16 mouse cellular contexts compared by ENCODE assay signal in genomic region chr11:34116572-34117135, GRCm38 (mm10). TPM values are rescaled to one million over a fixed set of nuclear protein-coding genes. Genes with fewer than 3 reads are reported as not detected.
DNase-seq lines count a peak whose midpoint lies in the region; TF ChIP-seq lines count a peak whose summit lies in the region.
"Had no signal": no experiment of that assay in that cellular context is flagged by ENCODE, and none has a peak within 500 bp of the region (broad histone marks: within the 10 kb centered on the region; RNA-seq: fewer than 3 reads in every experiment).

No protein-coding gene starts in this region.

- intact Hi-C loops in heart, postnatal 25 days (cut with DNase I): loop anchor here (5.0 kb wide), 1 partner anchor 104 kb away; no protein-coding TSS in a partner anchor
- intact Hi-C loops in left cerebral cortex, postnatal 14 days (cut with DNase I): no loop called here

- H3K36me3 ChIP-seq in thymus, adult 2 months (ENCODE audit: control insufficient read depth, insufficient read depth, low read length): no peaks in the 10 kb centered on the region
- H3K36me3 ChIP-seq: hindbrain, embryonic 12.5 days; limb, embryonic 15.5 days had no signal

- no peak overlapping the region for H3K4me3 ChIP-seq in thymus, adult 2 months (ENCODE audit: control insufficient read depth, insufficient read depth, low read length)
- H3K4me3 ChIP-seq: hindbrain, embryonic 12.5 days; limb, embryonic 15.5 days had no signal

- 3% methylated on average over 2 of the region's 2 CpGs for WGBS in thymus, adult 2 months

- TF ChIP-seq POLR2A in thymus, adult 2 months (IDR thresholded peaks at IDR 0.05; ENCODE audit: control insufficient read depth, extremely low read depth, insufficient read depth, low read length, poor library complexity): no peak

- peak; percentile 11 to 55 for DNase-seq in heart, adult 18-20 months
- no peak for DNase-seq in heart, postnatal 25 days (ENCODE audit: low spot score)
- DNase-seq in thymus, adult 2 months: no peak
- no peak for DNase-seq in thymus, postnatal 36 days
- DNase-seq in liver: peak; percentile 7
- no peak for DNase-seq in left cerebral cortex, postnatal 14 days (ENCODE audit: low spot score in 2 of 2)
- no peak for DNase-seq in urinary bladder, postnatal 14 days (ENCODE audit: low spot score)
- no peak for DNase-seq in cerebellum, adult 9-10 months
- DNase-seq: adrenal gland, postnatal 10 days; midbrain, embryonic 14.5 days; thymus, adult 18-20 months had no signal

- no peaks in the 10 kb centered on the region for H3K27me3 ChIP-seq in thymus, adult 2 months (ENCODE audit: control insufficient read depth, insufficient read depth, low read length)
- H3K27me3 ChIP-seq: hindbrain, embryonic 12.5 days; limb, embryonic 15.5 days had no signal

- 0 out of 2 replicates have a peak overlapping the region, but pooled peaks have one; percentile 29 for H3K27ac ChIP-seq in thymus, adult 2 months (ENCODE audit: control insufficient read depth, insufficient read depth, low read length)
- H3K27ac ChIP-seq: hindbrain, embryonic 12.5 days; limb, embryonic 15.5 days had no signal

- H3K4me1 ChIP-seq in thymus, adult 2 months (replicated peaks; ENCODE audit: control insufficient read depth, insufficient read depth, low read length): peaks cover 5% of the 10 kb centered on the region
- H3K4me1 ChIP-seq: limb, embryonic 15.5 days had no signal

- TF ChIP-seq CTCF in thymus, adult 2 months (IDR thresholded peaks at IDR 0.05; ENCODE audit: borderline replicate concordance, control insufficient read depth, extremely low read depth, insufficient read depth, low read length, poor library complexity): no peak

RNA-seq across cellular contexts. Expression of gene 4930469K13Rik, which starts 18.3 kb away (rescaled TPM):
- not detected for total RNA-seq in heart, adult 18-20 months (2021)
- total RNA-seq in heart, postnatal 25 days (2021): not detected
- polyA plus RNA-seq in thymus, adult 2 months (2012; rRNA removed): 0.16 TPM in 1 of 2 replicates, not detected in the other
- not detected for total RNA-seq in left cerebral cortex, postnatal 14 days (2021)
- total RNA-seq: adrenal gland, postnatal 10 days had no signal
- polyA plus RNA-seq: C2C12; midbrain, embryonic 14.5 days; Patski; spleen, adult 2 months had no signal

Comparison
In these comparisons a context has a peak if more than half of its experiments do, and no peak if none do; other contexts are left out.
1. DNase-seq: peak in heart, adult 18-20 months (2 of 2) and liver (single experiment); none in heart, postnatal 25 days (single experiment), thymus, adult 2 months (single experiment), thymus, postnatal 36 days (0 of 2), left cerebral cortex, postnatal 14 days (0 of 2), urinary bladder, postnatal 14 days (single experiment) and cerebellum, adult 9-10 months (single experiment).